Mouse (Mus musculus): ENCODE measurements around the gene Gm32742. TPM values are rescaled to one million over a fixed set of nuclear protein-coding genes. Genes with fewer than 3 reads are reported as not detected.
"Not testable (repeated sequence)": the region's sequence is repeated elsewhere in the genome, so short reads cannot be mapped to it uniquely, and the experiment has no call there.

Gm32742 gene
- polyA plus RNA-seq, 1 experiment from 2014 or later, result not detected

GRCm38 (mm10) chr9:51163989-51164388, 1.3 kb downstream of the Gm32742 start:
- H3K4me2 ChIP-seq, result no peak overlapping the region
- DNase-seq (ENCODE audit: low spot score, missing footprints), result no peak
- no peak for ATAC-seq (ENCODE audit: low FRiP score)
- WGBS, result 85% methylated on average over 5 of the region's 5 CpGs
- no peak overlapping the region for H3K4me3 ChIP-seq (ENCODE audit: low read depth, low read length)
- H3K4me1 ChIP-seq (ENCODE audit: control insufficient read depth, insufficient read depth, low read length), result no peaks in the 10 kb centered on the region
- H3K27ac ChIP-seq (ENCODE audit: low read depth, low read length), result no peak overlapping the region
- no peaks in the 10 kb centered on the region for H3K9me3 ChIP-seq (ENCODE audit: control insufficient read depth, low read length)
- no peaks in the 10 kb centered on the region for H3K36me3 ChIP-seq (ENCODE audit: control insufficient read depth, insufficient read depth, low read length)
- H3K27me3 ChIP-seq (ENCODE audit: control insufficient read depth, insufficient read depth, low read length), result no peaks in the 10 kb centered on the region
- no peak overlapping the region for H3K9ac ChIP-seq (ENCODE audit: low read length)

GRCm38 (mm10) chr9:51161771-51162388, 3.4 kb downstream of the Gm32742 start:
- Histone ChIP-seq H3K36me3 (ENCODE audit: control insufficient read depth, insufficient read depth, low read length) (no peaks in the 10 kb centered on the region), H3K27me3 (ENCODE audit: control insufficient read depth, insufficient read depth, low read length) (no peaks in the 10 kb centered on the region), H3K9ac (ENCODE audit: low read length) (no peak overlapping the region), H3K4me2 (no peak overlapping the region), H3K27ac (ENCODE audit: low read depth, low read length) (no peak overlapping the region), H3K9me3 (ENCODE audit: control insufficient read depth, low read length) (no peaks in the 10 kb centered on the region), H3K4me1 (ENCODE audit: control insufficient read depth, insufficient read depth, low read length) (no peaks in the 10 kb centered on the region), H3K4me3 (ENCODE audit: low read depth, low read length) (no peak overlapping the region)
- ATAC-seq (ENCODE audit: low FRiP score) (peak; percentile 64; the same call in 1 of the 2 replicates), DNase-seq (ENCODE audit: low spot score, missing footprints) (peak; percentile 95)
- 31% methylated on average over 4 of the region's 4 CpGs for WGBS

GRCm38 (mm10) chr9:51152079-51152752, 13.1 kb downstream of the Gm32742 start:
- DNase-seq (ENCODE audit: low spot score, missing footprints) (peak; percentile 97), ATAC-seq (ENCODE audit: low FRiP score) (0 out of 2 replicates have a peak, but pooled peaks have one; percentile 16)
- no peak overlapping the region for H3K4me3 ChIP-seq (ENCODE audit: low read depth, low read length)
- no peaks in the 10 kb centered on the region for H3K9me3 ChIP-seq (ENCODE audit: control insufficient read depth, low read length)
- no peak overlapping the region for H3K4me2 ChIP-seq
- H3K9ac ChIP-seq (ENCODE audit: low read length), result no peak overlapping the region
- no peak overlapping the region for H3K27ac ChIP-seq (ENCODE audit: low read depth, low read length)
- no peaks in the 10 kb centered on the region for H3K4me1 ChIP-seq (ENCODE audit: control insufficient read depth, insufficient read depth, low read length)
- no peaks in the 10 kb centered on the region for H3K27me3 ChIP-seq (ENCODE audit: control insufficient read depth, insufficient read depth, low read length)
- 20% methylated on average over 12 of the region's 13 CpGs for WGBS
- H3K36me3 ChIP-seq (ENCODE audit: control insufficient read depth, insufficient read depth, low read length), result no peaks in the 10 kb centered on the region

GRCm38 (mm10) chr9:51147294-51147693, 18.0 kb downstream of the Gm32742 start:
- Histone ChIP-seq H3K4me1 (ENCODE audit: control insufficient read depth, insufficient read depth, low read length) (no peaks in the 10 kb centered on the region), H3K9ac (ENCODE audit: low read length) (no peak overlapping the region), H3K27ac (ENCODE audit: low read depth, low read length) (no peak overlapping the region), H3K4me3 (ENCODE audit: low read depth, low read length) (no peak overlapping the region), H3K27me3 (ENCODE audit: control insufficient read depth, insufficient read depth, low read length) (no peaks in the 10 kb centered on the region), H3K9me3 (ENCODE audit: control insufficient read depth, low read length) (no peaks in the 10 kb centered on the region), H3K4me2 (no peak overlapping the region), H3K36me3 (ENCODE audit: control insufficient read depth, insufficient read depth, low read length) (no peaks in the 10 kb centered on the region)
- WGBS, result 83% methylated on average over 5 of the region's 5 CpGs
- DNase-seq (ENCODE audit: low spot score, missing footprints) (no peak), ATAC-seq (ENCODE audit: low FRiP score) (no peak)

GRCm38 (mm10) chr9:51146496-51146895, 18.8 kb downstream of the Gm32742 start:
- WGBS, result 91% methylated on average over 4 of the region's 4 CpGs
- H3K9ac ChIP-seq (ENCODE audit: low read length), result no peak overlapping the region
- DNase-seq (ENCODE audit: low spot score, missing footprints) (no peak), ATAC-seq (ENCODE audit: low FRiP score) (no peak)
- H3K4me1 ChIP-seq (ENCODE audit: control insufficient read depth, insufficient read depth, low read length), result no peaks in the 10 kb centered on the region
- no peak overlapping the region for H3K4me2 ChIP-seq
- no peaks in the 10 kb centered on the region for H3K27me3 ChIP-seq (ENCODE audit: control insufficient read depth, insufficient read depth, low read length)
- H3K27ac ChIP-seq (ENCODE audit: low read depth, low read length), result no peak overlapping the region
- no peaks in the 10 kb centered on the region for H3K36me3 ChIP-seq (ENCODE audit: control insufficient read depth, insufficient read depth, low read length)
- no peaks in the 10 kb centered on the region for H3K9me3 ChIP-seq (ENCODE audit: control insufficient read depth, low read length)
- no peak overlapping the region for H3K4me3 ChIP-seq (ENCODE audit: low read depth, low read length)

GRCm38 (mm10) chr9:51144218-51144617, 21.1 kb downstream of the Gm32742 start:
- no peak for DNase-seq (ENCODE audit: low spot score, missing footprints)
- Histone ChIP-seq H3K9me3 (ENCODE audit: control insufficient read depth, low read length) (no peaks in the 10 kb centered on the region), H3K27me3 (ENCODE audit: control insufficient read depth, insufficient read depth, low read length) (no peaks in the 10 kb centered on the region), H3K4me3 (ENCODE audit: low read depth, low read length) (no peak overlapping the region), H3K4me2 (no peak overlapping the region), H3K27ac (ENCODE audit: low read depth, low read length) (no peak overlapping the region), H3K9ac (ENCODE audit: low read length) (no peak overlapping the region), H3K4me1 (ENCODE audit: control insufficient read depth, insufficient read depth, low read length) (no peaks in the 10 kb centered on the region), H3K36me3 (ENCODE audit: control insufficient read depth, insufficient read depth, low read length) (no peaks in the 10 kb centered on the region)
- ATAC-seq (ENCODE audit: low FRiP score), result no peak
- WGBS, result 70% methylated on average over 6 of the region's 6 CpGs

- DNase-seq (ENCODE audit: low spot score, missing footprints), result no peak
- no peak overlapping the region for H3K4me3 ChIP-seq (ENCODE audit: low read depth, low read length)
- no peaks in the 10 kb centered on the region for H3K36me3 ChIP-seq (ENCODE audit: control insufficient read depth, insufficient read depth, low read length)
- H3K9ac ChIP-seq (ENCODE audit: low read length), result no peak overlapping the region
- no peaks in the 10 kb centered on the region for H3K27me3 ChIP-seq (ENCODE audit: control insufficient read depth, insufficient read depth, low read length)
- 91% methylated on average over 1 of the region's 1 CpGs for WGBS
- no peak overlapping the region for H3K4me2 ChIP-seq
- no peaks in the 10 kb centered on the region for H3K4me1 ChIP-seq (ENCODE audit: control insufficient read depth, insufficient read depth, low read length)
- ATAC-seq (ENCODE audit: low FRiP score), result no peak
- H3K27ac ChIP-seq (ENCODE audit: low read depth, low read length), result no peak overlapping the region
- H3K9me3 ChIP-seq (ENCODE audit: control insufficient read depth, low read length), result no peaks in the 10 kb centered on the region
Observed at GRCm38 (mm10) chr9:51143437-51143836, 21.9 kb downstream of the Gm32742 start.

GRCm38 (mm10) chr9:51140711-51141110, 24.6 kb downstream of the Gm32742 start:
- no peak for ATAC-seq (ENCODE audit: low FRiP score)
- Histone ChIP-seq H3K4me3 (ENCODE audit: low read depth, low read length) (no peak overlapping the region), H3K9ac (ENCODE audit: low read length) (no peak overlapping the region)

GRCm38 (mm10) chr9:51139401-51139800, 25.9 kb downstream of the Gm32742 start:
- H3K4me2 ChIP-seq; H3K27ac ChIP-seq (ENCODE audit: low read depth, low read length); H3K4me1 ChIP-seq (ENCODE audit: control insufficient read depth, insufficient read depth, low read length); H3K9ac ChIP-seq (ENCODE audit: low read length); ATAC-seq (ENCODE audit: low FRiP score); DNase-seq (ENCODE audit: low spot score, missing footprints); H3K9me3 ChIP-seq (ENCODE audit: control insufficient read depth, low read length); H3K27me3 ChIP-seq (ENCODE audit: control insufficient read depth, insufficient read depth, low read length); H3K36me3 ChIP-seq (ENCODE audit: control insufficient read depth, insufficient read depth, low read length); H3K4me3 ChIP-seq (ENCODE audit: low read depth, low read length): not testable (repeated sequence)
- 92% methylated on average over 1 of the region's 1 CpGs for WGBS

More at GRCm38 (mm10) chr9:51140711-51141110, 24.6 kb downstream of the Gm32742 start:
- no peaks in the 10 kb centered on the region for H3K27me3 ChIP-seq (ENCODE audit: control insufficient read depth, insufficient read depth, low read length)
- H3K9me3 ChIP-seq (ENCODE audit: control insufficient read depth, low read length), result no peaks in the 10 kb centered on the region
- H3K4me2 ChIP-seq, result no peak overlapping the region
- H3K4me1 ChIP-seq (ENCODE audit: control insufficient read depth, insufficient read depth, low read length), result no peaks in the 10 kb centered on the region
- 76% methylated on average over 3 of the region's 3 CpGs for WGBS
- H3K27ac ChIP-seq (ENCODE audit: low read depth, low read length), result no peak overlapping the region
- H3K36me3 ChIP-seq (ENCODE audit: control insufficient read depth, insufficient read depth, low read length), result no peaks in the 10 kb centered on the region
- DNase-seq (ENCODE audit: low spot score, missing footprints), result no peak
